Mouse (Mus musculus) gastrocnemius, postnatal 4 days (tissue): ENCODE results near the gene Olfr672. TPM values are rescaled to one million over a fixed set of nuclear protein-coding genes. Genes with fewer than 3 reads are reported as not detected.
"Not testable (repeated sequence)": the region's sequence is repeated elsewhere in the genome, so short reads cannot be mapped to it uniquely, and the experiment has no call there.

Experiments
- DNase-seq, 2 experiments: peaks; one replicate each; pipeline ENCODE4 v3.0.0; 2021 to 2022; ENCODE audit warnings: low spot score in 2 of 2, mixed read lengths in 2 of 2
- long read RNA-seq, 2 experiments: library from polyadenylated mRNA; stranded (forward); transcript quantifications; one replicate each; pipeline ENCODE4 v2.0.0; 2021
- total RNA-seq, 2 experiments: library from RNA; stranded (reverse); gene quantifications; 2 replicates each; pipeline ENCODE4 v1.2.3; 2021

Olfr672 gene
- total RNA-seq, result not detected
- long read RNA-seq, experiment 1, result 0 reads
- long read RNA-seq, experiment 2, result 0 reads

DNA sequence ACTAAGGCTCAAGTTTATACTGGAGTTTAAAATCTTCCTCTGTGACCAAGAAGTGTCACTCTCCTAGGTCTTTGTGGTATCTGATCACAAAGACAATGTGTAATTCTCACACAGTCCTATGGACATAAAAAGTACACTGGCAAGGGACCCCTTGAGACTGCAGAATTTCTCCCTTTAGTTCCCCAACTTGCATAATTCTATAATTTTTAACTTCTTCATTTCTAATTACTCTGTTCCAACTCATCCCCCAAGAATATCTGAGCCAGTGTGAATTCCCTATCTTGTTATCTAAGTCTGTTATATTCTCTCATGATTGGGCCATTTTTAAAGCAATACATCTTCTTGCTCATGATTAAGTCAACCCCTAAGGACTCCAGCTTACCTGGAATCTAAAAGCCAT is at the start of gene Olfr672:
Gene Olfr672, minus strand, starts transcription at position 101 of the 400 bp plus-strand sequence.
- no peak for DNase-seq

DNA sequence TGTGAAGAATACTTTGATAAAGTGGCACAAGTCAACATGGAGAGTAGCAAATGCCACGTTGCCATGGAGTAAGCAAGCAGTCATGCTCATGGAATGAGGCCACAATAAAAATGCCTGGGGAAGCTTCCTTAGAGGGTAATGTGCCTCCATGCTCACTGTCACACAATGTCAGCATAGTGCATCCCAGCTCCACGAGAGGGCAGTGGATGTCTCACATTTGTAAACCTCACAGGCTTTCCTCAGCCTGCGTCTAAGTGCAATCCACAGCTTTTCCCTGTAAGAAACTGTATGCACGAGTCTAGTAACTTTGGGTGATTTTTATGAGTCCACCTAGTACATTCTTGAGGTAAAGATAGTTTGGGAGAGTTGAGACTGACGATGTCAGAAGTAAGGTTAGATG is 32.0 kb upstream of the Olfr672 start:
- DNase-seq, result not testable (repeated sequence)

DNA sequence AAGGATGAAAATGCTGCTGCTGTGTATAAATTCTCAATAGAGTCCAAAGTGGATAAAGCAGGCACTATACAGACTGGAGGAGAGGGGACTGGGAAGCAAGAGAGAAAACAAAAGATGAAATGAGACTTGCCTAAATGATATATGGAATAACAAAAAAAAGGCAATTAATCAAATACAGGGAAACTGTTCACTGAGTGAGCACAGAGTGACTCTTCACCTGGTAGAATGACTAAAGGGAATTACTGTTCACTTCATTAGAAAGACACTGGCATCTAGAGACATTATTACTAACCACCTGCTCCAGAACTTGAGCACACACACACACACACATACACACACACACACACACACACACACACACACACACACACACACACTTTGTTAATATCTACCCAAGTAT is 30.6 kb upstream of the Olfr672 start, which contains the start of gene Olfr676:
Gene Olfr676, plus strand, starts transcription at position 301 of the 400 bp plus-strand sequence.
- DNase-seq, result no peak

DNA sequence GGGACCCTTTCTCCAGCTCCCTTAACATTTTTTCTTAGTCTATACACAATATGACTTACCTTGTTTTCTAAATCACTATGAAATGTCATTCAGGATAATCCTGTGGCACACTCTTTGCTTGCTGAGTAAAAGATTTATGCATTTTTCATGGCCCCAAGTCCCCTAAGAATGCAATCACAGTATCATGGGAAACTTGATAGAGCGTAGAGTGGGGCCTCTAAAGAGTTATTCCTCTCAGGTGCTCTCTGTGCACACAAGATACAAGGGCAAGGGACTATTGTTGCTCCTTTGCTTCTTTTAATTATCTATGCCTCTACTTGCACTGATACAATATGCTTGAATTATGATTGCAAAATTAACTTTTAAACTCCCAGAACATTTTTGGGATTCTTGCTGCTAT is 26.5 kb upstream of the Olfr672 start, which contains the start of gene Olfr675:
Gene Olfr675, minus strand, starts transcription at position 101 of the 400 bp plus-strand sequence.
- no peak for DNase-seq

DNA sequence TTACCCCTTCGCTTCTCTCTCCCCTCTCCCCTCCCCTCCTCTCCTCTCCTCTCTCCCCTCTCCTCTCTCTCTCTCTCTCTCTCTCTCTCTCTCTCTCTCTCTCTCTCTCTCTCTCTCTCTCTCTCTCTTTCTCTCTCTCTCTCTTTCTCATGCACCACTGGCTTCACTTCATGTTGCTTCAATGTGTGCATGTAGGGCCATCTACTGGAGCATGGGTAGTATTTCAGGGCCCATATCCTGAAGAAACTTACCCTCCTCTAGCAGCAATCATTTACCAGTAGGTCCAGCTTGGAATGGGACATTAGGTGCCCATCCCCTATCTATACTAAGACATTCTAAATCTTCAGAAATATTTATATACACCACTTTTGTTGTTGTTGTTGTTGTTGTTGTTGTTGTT is 20.7 kb upstream of the Olfr672 start:
- DNase-seq, result no peak

DNA sequence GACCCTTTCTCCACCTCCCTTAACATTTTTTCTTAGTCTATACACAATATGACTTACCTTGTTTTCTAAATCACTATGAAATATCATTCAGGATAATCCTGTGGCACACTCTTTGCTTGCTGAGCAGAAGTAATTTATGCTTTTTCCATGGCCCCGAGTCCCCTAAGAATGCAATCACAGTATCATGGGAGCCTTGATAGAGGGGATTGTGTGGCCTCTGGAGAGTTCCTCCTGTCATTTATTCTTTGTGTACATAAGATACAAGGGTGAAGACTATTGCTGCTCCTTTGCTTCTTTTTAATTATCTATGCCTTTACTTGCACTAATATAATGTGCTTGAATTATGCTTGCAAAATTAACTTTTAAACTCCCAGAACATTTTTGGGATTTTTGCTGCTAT is 22.8 kb downstream of the Olfr672 start, which contains the start of gene Olfr671:
Gene Olfr671, minus strand, starts transcription at position 101 of the 400 bp plus-strand sequence.
- DNase-seq, result no peak

DNA sequence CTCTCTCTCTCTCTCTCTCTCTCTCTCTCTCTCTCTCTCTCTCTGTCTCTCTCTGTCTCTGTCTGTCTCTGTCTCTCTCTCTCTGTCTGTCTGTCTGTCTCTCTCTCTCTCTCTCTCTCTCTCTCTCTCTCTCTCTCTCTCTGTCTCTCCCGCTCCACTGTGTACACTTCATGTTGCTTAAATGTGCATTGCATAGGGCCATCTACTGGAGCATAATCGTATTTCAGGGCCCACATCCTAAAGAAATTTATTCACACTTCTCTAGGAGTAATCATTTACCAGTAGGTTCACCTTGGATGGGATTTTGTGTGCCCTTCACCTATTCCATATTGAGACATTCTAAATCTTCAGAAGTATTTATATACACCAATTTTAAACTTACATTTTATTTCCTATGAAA is 29.3 kb downstream of the Olfr672 start:
- not testable (repeated sequence) for DNase-seq

DNA sequence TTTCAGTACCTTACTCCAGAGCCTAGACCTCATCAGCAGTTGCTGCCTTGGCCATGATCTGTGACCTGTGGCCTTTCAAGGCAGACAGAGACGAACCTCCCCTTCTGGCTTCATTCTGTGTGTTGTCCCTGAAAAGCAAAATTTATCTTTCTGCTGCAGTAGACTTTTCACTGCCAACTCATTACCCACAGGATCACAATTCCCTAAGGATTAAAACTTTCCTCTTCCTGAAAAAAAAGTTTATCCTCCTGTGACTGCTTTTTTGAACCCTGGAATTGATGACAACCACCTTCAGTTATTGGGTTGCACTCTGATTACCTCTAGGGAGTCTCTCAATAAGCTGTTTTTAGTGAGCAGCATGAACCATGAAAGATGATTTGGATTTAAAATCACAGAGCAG is 39.3 kb downstream of the Olfr672 start, which contains the start of gene Olfr670:
Gene Olfr670, minus strand, starts transcription at position 101 of the 400 bp plus-strand sequence.
- DNase-seq, result no peak

DNA sequence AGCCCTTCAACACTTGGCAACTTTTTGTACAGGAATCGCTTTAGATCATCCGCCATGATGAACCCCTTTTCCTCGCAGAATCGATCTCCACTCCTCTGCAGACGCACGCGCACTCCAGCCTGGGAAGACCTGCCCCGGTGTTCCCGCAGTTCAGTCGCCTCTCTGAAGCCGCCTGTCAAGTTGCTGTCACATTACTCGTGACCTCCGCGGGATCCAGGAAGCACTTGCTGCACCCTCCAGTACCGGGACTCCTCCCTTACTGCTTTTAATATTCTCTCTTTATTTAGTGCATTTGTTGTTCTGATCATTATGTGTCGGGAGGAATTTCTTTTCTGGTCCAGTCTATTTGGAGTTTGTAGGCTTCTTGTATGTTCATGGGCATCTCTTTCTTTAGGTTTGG is 51.6 kb downstream of the Olfr672 start:
- DNase-seq, result not testable (repeated sequence)

Other genes with a start within 250 kb of the Olfr672 start
- gene Usp17le, start 224.6 kb downstream of the Olfr672 start, total RNA-seq, result not detected
- gene Usp17lb, start 159.4 kb downstream of the Olfr672 start, total RNA-seq, result not detected
- gene Usp17la, start 145.0 kb downstream of the Olfr672 start, total RNA-seq, result not detected
- gene Olfr665, start 124.0 kb downstream of the Olfr672 start, total RNA-seq, result not detected
- not detected for gene Olfr666, start 106.1 kb downstream of the Olfr672 start, total RNA-seq
- gene Olfr667, start 80.5 kb downstream of the Olfr672 start, total RNA-seq, result not detected
- gene Olfr668, start 74.0 kb downstream of the Olfr672 start, total RNA-seq, result not detected
- not detected for gene Olfr669, start 67.8 kb downstream of the Olfr672 start, total RNA-seq
- gene Olfr670, start 39.4 kb downstream of the Olfr672 start, total RNA-seq, result not detected
- gene Olfr671, start 22.9 kb downstream of the Olfr672 start, total RNA-seq, result not detected
- not detected for gene Olfr675, start 26.4 kb upstream of the Olfr672 start, total RNA-seq
- gene Olfr676, start 30.7 kb upstream of the Olfr672 start, total RNA-seq, result not detected
- not detected for gene Olfr677, start 49.3 kb upstream of the Olfr672 start, total RNA-seq
- gene Olfr678, start 62.4 kb upstream of the Olfr672 start, total RNA-seq, result not detected
- gene Olfr679, start 79.2 kb upstream of the Olfr672 start, total RNA-seq, result not detected
- gene Olfr680-ps1, start 90.8 kb upstream of the Olfr672 start, total RNA-seq, result not detected
- not detected for gene Olfr681, start 114.8 kb upstream of the Olfr672 start, total RNA-seq
- gene Olfr683, start 145.0 kb upstream of the Olfr672 start, total RNA-seq, result not detected
- gene Olfr684, start 161.6 kb upstream of the Olfr672 start, total RNA-seq, result not detected
- gene Olfr685, start 184.0 kb upstream of the Olfr672 start, total RNA-seq, result not detected
- not detected for gene Olfr686, start 205.5 kb upstream of the Olfr672 start, total RNA-seq